Mouse (Mus musculus) embryonic fibroblast, embryonic 13.5 days (primary cell): ENCODE results near the gene Ube2c.

ENCODE experiments used
- CTCF ChIP-seq: IDR thresholded peaks from 2 replicates; pipeline ENCODE4 v1.5.1; 2011; ENCODE audit warnings: mild to moderate bottlenecking, control low read depth, low read length, moderate library complexity, borderline replicate concordance; ENCODE audit not compliant: insufficient read depth
- POLR2A ChIP-seq: IDR thresholded peaks from 2 replicates; pipeline ENCODE4 v1.6.1; 2011; ENCODE audit warnings: low read depth, mild to moderate bottlenecking, control low read depth, low read length, moderate library complexity

DNA sequence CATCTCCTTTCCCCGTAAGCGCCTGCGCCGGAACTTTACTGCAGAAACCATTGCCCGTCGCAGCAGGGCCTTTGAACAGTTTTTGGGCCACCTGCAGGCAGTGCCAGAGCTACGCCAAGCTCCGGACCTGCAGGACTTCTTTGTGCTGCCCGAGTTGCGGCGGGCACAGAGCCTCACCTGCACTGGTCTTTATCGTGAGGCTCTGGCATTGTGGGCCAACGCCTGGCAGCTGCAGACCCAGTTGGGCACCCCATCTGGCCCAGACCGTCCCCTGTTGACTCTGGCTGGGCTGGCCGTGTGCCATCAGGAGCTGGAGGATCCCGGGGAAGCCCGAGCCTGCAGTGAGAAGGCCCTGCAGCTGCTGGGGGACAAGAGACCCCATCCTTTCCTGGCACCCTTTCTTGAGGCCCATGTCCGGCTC is 22.2 kb downstream of the Ube2c start:
- no peak for TF ChIP-seq CTCF
- TF ChIP-seq POLR2A = no peak
